Mouse (Mus musculus) myocyte (in vitro differentiated cells): ENCODE results near the gene Nkiras2. TPM values are rescaled to one million over a fixed set of nuclear protein-coding genes. Genes with fewer than 3 reads are reported as not detected.

Experiments used
- H3K27me3 ChIP-seq: one replicate; pipeline ENCODE4 v1.6.1; 2011; ENCODE audit not compliant: control insufficient read depth, insufficient read depth, insufficient read length
- H3K36me3 ChIP-seq: one replicate; pipeline ENCODE4 v1.6.1; 2011; ENCODE audit not compliant: control insufficient read depth, insufficient read depth
- H3K4me2 ChIP-seq: one replicate; pipeline ENCODE4 v1.6.1; 2011; ENCODE audit warnings: low read depth, control low read depth
- H3K4me3 ChIP-seq: one replicate; pipeline ENCODE4 v1.5.1; 2011; ENCODE audit warnings: mild to moderate bottlenecking, control low read depth, moderate library complexity
- H3K79me2 ChIP-seq: one replicate; pipeline ENCODE4 v1.6.1; 2011; ENCODE audit not compliant: control insufficient read depth, insufficient read depth
- H3ac ChIP-seq: one replicate; pipeline ENCODE4 v1.6.1; 2011; ENCODE audit not compliant: control insufficient read depth, insufficient read length
- CEBPB ChIP-seq: IDR thresholded peaks from 2 replicates; pipeline ENCODE4 v1.6.1; 2011; ENCODE audit warnings: mild to moderate bottlenecking, moderate library complexity; ENCODE audit not compliant: poor library complexity, insufficient read depth, severe bottlenecking
- E2F4 ChIP-seq: IDR thresholded peaks from one replicate; pipeline ENCODE4 v1.6.1; 2011; ENCODE audit warnings: mild to moderate bottlenecking, control low read depth, moderate library complexity; ENCODE audit not compliant: insufficient read depth
- MAX ChIP-seq: IDR thresholded peaks from one replicate; pipeline ENCODE4 v1.6.1; 2011; ENCODE audit warnings: low read depth, mild to moderate bottlenecking, control low read depth
- MYOD1 ChIP-seq, 3 experiments: IDR thresholded peaks; one replicate each; pipeline ENCODE4 v1.6.1; 2011; ENCODE audit warnings: control low read depth in 2 of 3, low read depth in 2 of 3, mild to moderate bottlenecking in 2 of 3, moderate library complexity in 1 of 3; ENCODE audit not compliant: insufficient read length in 2 of 3, control insufficient read depth in 1 of 3
- MYOG ChIP-seq, 3 experiments: IDR thresholded peaks; one replicate each; pipeline ENCODE4 v1.6.1; 2011; ENCODE audit warnings: control low read depth in 2 of 3, low read depth in 2 of 3, mild to moderate bottlenecking in 2 of 3; ENCODE audit not compliant: insufficient read length in 2 of 3, control insufficient read depth in 1 of 3, insufficient read depth in 1 of 3
- POLR2A ChIP-seq: IDR thresholded peaks from one replicate; pipeline ENCODE4 v1.6.1; 2011; ENCODE audit warnings: low read depth, mild to moderate bottlenecking, control low read depth, moderate library complexity; ENCODE audit not compliant: insufficient read length
- POLR2AphosphoS2 ChIP-seq: IDR thresholded peaks from one replicate; pipeline ENCODE4 v1.6.1; 2011; ENCODE audit warnings: low read depth, control low read depth; ENCODE audit not compliant: insufficient read length
- REST ChIP-seq: IDR thresholded peaks from one replicate; pipeline ENCODE4 v1.6.1; 2011; ENCODE audit warnings: mild to moderate bottlenecking, control low read depth, moderate library complexity; ENCODE audit not compliant: insufficient read depth, insufficient read length
- SRF ChIP-seq: IDR thresholded peaks from one replicate; pipeline ENCODE4 v1.6.1; 2011; ENCODE audit warnings: low read depth; ENCODE audit not compliant: control insufficient read depth, insufficient read length
- TCF12 ChIP-seq: IDR thresholded peaks from one replicate; pipeline ENCODE4 v1.6.1; 2011; ENCODE audit warnings: mild to moderate bottlenecking, control low read depth; ENCODE audit not compliant: poor library complexity, insufficient read depth, severe bottlenecking
- TCF3 ChIP-seq: IDR thresholded peaks from one replicate; pipeline ENCODE4 v1.6.1; 2011; ENCODE audit warnings: low read depth, control low read depth; ENCODE audit not compliant: insufficient read length
- USF1 ChIP-seq: IDR thresholded peaks from one replicate; pipeline ENCODE4 v1.6.1; 2011; ENCODE audit warnings: low read depth, mild to moderate bottlenecking, control low read depth, moderate library complexity
- polyA plus RNA-seq: library from polyadenylated mRNA; unstranded; fragments of >200 nt; fragmentation: generic; extraction: Trizol; gene quantifications from one replicate; pipeline ENCODE4 v1.2.1, GENCODE M21; 2012; ENCODE audit warnings: missing spikeins

Nkiras2 gene
- polyA plus RNA-seq, 1 experiment: 130 TPM

GRCm38 (mm10) chr11:100625754-100626700 lies 7.0 kb downstream of the Nkiras2 start:
- no peak overlapping the region for H3K4me2 ChIP-seq
- TF ChIP-seq MYOG (IDR thresholded peaks at IDR 0.05; ENCODE audit: control insufficient read depth in 1 of 3, insufficient read depth in 1 of 3, insufficient read length in 2 of 3, low read depth in 2 of 3) (peak in 2 of 3 experiments; percentile 70 to 74), MYOD1 (IDR thresholded peaks at IDR 0.05; ENCODE audit: control insufficient read depth in 1 of 3, insufficient read length in 2 of 3, low read depth in 2 of 3) (peak in 2 of 3 experiments; percentile 29 to 71), USF1 (no peak), POLR2AphosphoS2 (peak; percentile 18)
- peaks cover 14% of the 10 kb centered on the region for H3K36me3 ChIP-seq
- H3K4me3 ChIP-seq: no peak overlapping the region
- no peak overlapping the region for H3ac ChIP-seq
- H3K79me2 ChIP-seq: peaks cover 6% of the 10 kb centered on the region
- no peaks in the 10 kb centered on the region for H3K27me3 ChIP-seq

GRCm38 (mm10) chr11:100626701-100627195 lies 7.7 kb downstream of the Nkiras2 start:
- TF ChIP-seq REST (no peak), POLR2A (no peak), TCF12 (no peak), POLR2AphosphoS2 (no peak), MAX (no peak), MYOG (IDR thresholded peaks at IDR 0.05; ENCODE audit: control insufficient read depth in 1 of 3, insufficient read depth in 1 of 3, insufficient read length in 2 of 3, low read depth in 2 of 3) (no peak), USF1 (no peak), E2F4 (no peak)
- H3K27me3 ChIP-seq: no peaks in the 10 kb centered on the region
- no peak overlapping the region for H3K4me2 ChIP-seq
- no peak overlapping the region for H3K4me3 ChIP-seq
- H3K79me2 ChIP-seq: peaks cover 6% of the 10 kb centered on the region
- H3K36me3 ChIP-seq: peaks cover 14% of the 10 kb centered on the region
- no peak overlapping the region for H3ac ChIP-seq

- Histone ChIP-seq H3K4me2 (peak overlapping the region; percentile 37), H3K36me3 (peaks cover 14% of the 10 kb centered on the region)
Observed at GRCm38 (mm10) chr11:100628056-100628455, 9.0 kb downstream of the Nkiras2 start.

GRCm38 (mm10) chr11:100628862-100629352 lies 9.9 kb downstream of the Nkiras2 start:
- no peak overlapping the region for H3ac ChIP-seq
- H3K4me3 ChIP-seq: no peak overlapping the region
- TF ChIP-seq TCF3 (peak; percentile 98), MAX (no peak), USF1 (no peak), CEBPB (no peak), E2F4 (no peak), POLR2A (peak; percentile 25), SRF (no peak), TCF12 (peak; percentile 83), MYOD1 (IDR thresholded peaks at IDR 0.05; ENCODE audit: control insufficient read depth in 1 of 3, insufficient read length in 2 of 3, low read depth in 2 of 3) (peak in 2 of 3 experiments; percentile 96 to 99), REST (no peak), POLR2AphosphoS2 (peak; percentile 63), MYOG (IDR thresholded peaks at IDR 0.05; ENCODE audit: control insufficient read depth in 1 of 3, insufficient read depth in 1 of 3, insufficient read length in 2 of 3, low read depth in 2 of 3) (peak; percentile 84 to 100 (median 97))
- H3K36me3 ChIP-seq: peaks cover 14% of the 10 kb centered on the region
- peaks cover 5% of the 10 kb centered on the region for H3K27me3 ChIP-seq
- peaks cover 6% of the 10 kb centered on the region for H3K79me2 ChIP-seq
- peak overlapping the region; percentile 37 for H3K4me2 ChIP-seq

More at GRCm38 (mm10) chr11:100628056-100628455, 9.0 kb downstream of the Nkiras2 start:
- Histone ChIP-seq H3ac (no peak overlapping the region), H3K79me2 (peaks cover 6% of the 10 kb centered on the region), H3K4me3 (no peak overlapping the region), H3K27me3 (peaks cover 5% of the 10 kb centered on the region)
- TF ChIP-seq MYOD1 (IDR thresholded peaks at IDR 0.05; ENCODE audit: control insufficient read depth in 1 of 3, insufficient read length in 2 of 3, low read depth in 2 of 3) (peak in 2 of 3 experiments; percentile 34 to 67), MYOG (IDR thresholded peaks at IDR 0.05; ENCODE audit: control insufficient read depth in 1 of 3, insufficient read depth in 1 of 3, insufficient read length in 2 of 3, low read depth in 2 of 3) (peak in 1 of 3 experiments; percentile 38), SRF (no peak), REST (no peak), TCF3 (no peak), POLR2A (no peak)
